12 mouse cellular contexts compared by ENCODE assay signal in the genomic region with DNA sequence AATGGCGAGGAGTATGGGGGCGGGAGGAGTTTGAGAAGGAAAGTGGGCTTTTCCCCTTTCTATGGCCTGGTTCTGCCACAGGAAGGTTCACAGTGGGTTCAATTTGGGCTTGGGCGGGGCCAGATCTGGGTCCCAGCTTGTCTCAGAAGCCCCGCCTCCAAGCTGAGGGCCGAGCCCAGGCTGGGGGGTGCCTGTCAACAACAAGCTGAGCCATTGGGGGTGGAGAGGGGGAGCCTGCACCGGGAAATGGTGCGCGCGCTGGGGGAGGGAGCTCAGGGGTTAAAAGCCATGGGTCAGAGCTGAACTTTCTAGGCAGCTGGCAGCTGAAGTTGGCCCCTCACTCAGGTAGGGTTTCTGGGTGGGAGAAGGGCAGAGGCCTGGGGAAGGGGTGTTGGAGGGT. TPM values are rescaled to one million over a fixed set of nuclear protein-coding genes. Genes with fewer than 3 reads are reported as not detected.
DNase-seq lines count a peak whose midpoint lies in the region; ATAC-seq lines count a peak whose summit lies in the region.
"Had no signal": no experiment of that assay in that cellular context is flagged by ENCODE, and none has a peak within 500 bp of the region (broad histone marks: within the 10 kb centered on the region; RNA-seq: fewer than 3 reads in every experiment).

No protein-coding gene starts in this region.

- H3K36me3 ChIP-seq in intestine, embryonic 14.5 days (ENCODE audit: control insufficient read depth, insufficient read depth, low read length) = no peaks in the 10 kb centered on the region
- H3K36me3 ChIP-seq in intestine, embryonic 15.5 days = no peaks in the 10 kb centered on the region
- no peaks in the 10 kb centered on the region for H3K36me3 ChIP-seq in hindbrain, embryonic 13.5 days
- no peaks in the 10 kb centered on the region for H3K36me3 ChIP-seq in midbrain, embryonic 16.5 days (ENCODE audit: control insufficient read depth, insufficient read depth, low read length)

- H3K9ac ChIP-seq in intestine, embryonic 14.5 days (ENCODE audit: low read length) = no peak overlapping the region
- no peak overlapping the region for H3K9ac ChIP-seq in intestine, embryonic 15.5 days
- H3K9ac ChIP-seq in hindbrain, embryonic 13.5 days = no peak overlapping the region
- H3K9ac ChIP-seq in midbrain, embryonic 16.5 days (ENCODE audit: low read depth, low read length) = no peak overlapping the region

- DNase-seq in intestine, embryonic 14.5 days (ENCODE audit: low spot score) = no peak
- DNase-seq in ZHBTc4 (ENCODE audit: low read depth, low spot score) = peak; percentile 56
- DNase-seq in gastrocnemius, postnatal 36 days = no peak
- no peak for DNase-seq in frontal cortex, postnatal 36 days (ENCODE audit: low spot score in 2 of 2)
- DNase-seq in left cerebral cortex, postnatal 10 days (ENCODE audit: extremely low spot score in 1 of 2, low spot score in 2 of 2) = no peak

- no peak for ATAC-seq in intestine, embryonic 14.5 days (replicated peaks; ENCODE audit: low FRiP score, low TSS enrichment, low read depth)
- ATAC-seq in intestine, embryonic 15.5 days = no peak
- no peak for ATAC-seq in hindbrain, embryonic 13.5 days (ENCODE audit: low FRiP score)
- no peak for ATAC-seq in midbrain, embryonic 16.5 days

- H3K27me3 ChIP-seq in intestine, embryonic 14.5 days (replicated peaks; ENCODE audit: control insufficient read depth, insufficient read depth, low read length) = no peaks in the 10 kb centered on the region
- no peaks in the 10 kb centered on the region for H3K27me3 ChIP-seq in intestine, embryonic 15.5 days (replicated peaks)
- H3K27me3 ChIP-seq in hindbrain, embryonic 13.5 days = peaks cover 14% of the 10 kb centered on the region; the same call in 1 of the 2 replicates
- no peaks in the 10 kb centered on the region; the same call in 1 of the 2 replicates for H3K27me3 ChIP-seq in midbrain, embryonic 16.5 days (ENCODE audit: control insufficient read depth, insufficient read depth, low read depth, low read length)

- H3K4me3 ChIP-seq in intestine, embryonic 14.5 days (ENCODE audit: low read depth, low read length) = no peak overlapping the region
- no peak overlapping the region for H3K4me3 ChIP-seq in intestine, embryonic 15.5 days (replicated peaks)
- H3K4me3 ChIP-seq in hindbrain, embryonic 13.5 days = no peak overlapping the region
- no peak overlapping the region for H3K4me3 ChIP-seq in midbrain, embryonic 16.5 days (ENCODE audit: low read depth, low read length)

- WGBS in intestine, embryonic 14.5 days = 24% methylated on average over 9 of the region's 9 CpGs
- 18% methylated on average over 9 of the region's 9 CpGs for WGBS in intestine, embryonic 15.5 days
- WGBS in hindbrain, embryonic 13.5 days = 2% methylated on average over 9 of the region's 9 CpGs
- 7% methylated on average over 9 of the region's 9 CpGs for WGBS in midbrain, embryonic 16.5 days

- intact Hi-C loops in gastrocnemius, postnatal 36 days (cut with DNase I) = no loop called here
- intact Hi-C loops in left cerebral cortex, postnatal 10 days (cut with DNase I) = no loop called here

- H3K4me2 ChIP-seq in intestine, embryonic 14.5 days (ENCODE audit: low read length) = peak overlapping the region; percentile 6; the same call in 1 of the 2 replicates
- H3K4me2 ChIP-seq in intestine, embryonic 15.5 days (replicated peaks) = no peak overlapping the region
- H3K4me2 ChIP-seq in hindbrain, embryonic 13.5 days = 0 out of 2 replicates have a peak overlapping the region, but pooled peaks have one; percentile 19
- H3K4me2 ChIP-seq in midbrain, embryonic 16.5 days (ENCODE audit: low read length) = 0 out of 2 replicates have a peak overlapping the region, but pooled peaks have one; percentile 12

- H3K4me1 ChIP-seq in intestine, embryonic 14.5 days (replicated peaks; ENCODE audit: control insufficient read depth, insufficient read depth, low read length) = no peaks in the 10 kb centered on the region
- H3K4me1 ChIP-seq in intestine, embryonic 15.5 days (replicated peaks) = 0 out of 2 replicates have a peak, but pooled peaks cover 11% of the 10 kb centered on the region
- peaks cover 7% of the 10 kb centered on the region; the same call in 1 of the 2 replicates for H3K4me1 ChIP-seq in hindbrain, embryonic 13.5 days (replicated peaks)
- no peaks in the 10 kb centered on the region for H3K4me1 ChIP-seq in midbrain, embryonic 16.5 days (ENCODE audit: control insufficient read depth, insufficient read depth, low read length)

- no peaks in the 10 kb centered on the region for H3K9me3 ChIP-seq in intestine, embryonic 14.5 days (ENCODE audit: control insufficient read depth, low read length)
- H3K9me3 ChIP-seq in intestine, embryonic 15.5 days = no peaks in the 10 kb centered on the region
- no peaks in the 10 kb centered on the region for H3K9me3 ChIP-seq in hindbrain, embryonic 13.5 days
- no peaks in the 10 kb centered on the region for H3K9me3 ChIP-seq in midbrain, embryonic 16.5 days (replicated peaks; ENCODE audit: control insufficient read depth, low read length, poor library complexity, severe bottlenecking)

- no peak overlapping the region for H3K27ac ChIP-seq in intestine, embryonic 14.5 days (ENCODE audit: low read depth)
- H3K27ac ChIP-seq in intestine, embryonic 15.5 days = no peak overlapping the region
- no peak overlapping the region for H3K27ac ChIP-seq in hindbrain, embryonic 13.5 days
- no peak overlapping the region for H3K27ac ChIP-seq in midbrain, embryonic 16.5 days (ENCODE audit: low read length)

RNA-seq across cellular contexts. Expression of a gene that starts 0.6 kb away (rescaled TPM):
- 0.86 and 1.2 TPM in 2 replicates for polyA plus RNA-seq in intestine, embryonic 14.5 days (2014; fragmentation: Nextera tagmentation; extraction: Ambion mirVana)
- polyA plus RNA-seq in intestine, embryonic 15.5 days (2015; fragmentation: Nextera tagmentation; extraction: Ambion mirVana) = 0.18 and 0.60 TPM in 2 replicates
- 0.09 and 0.10 TPM in 2 replicates for polyA plus RNA-seq in hindbrain, embryonic 13.5 days (2015; fragmentation: Nextera tagmentation; extraction: Ambion mirVana)
- polyA plus RNA-seq in midbrain, embryonic 16.5 days (2015; fragmentation: Nextera tagmentation; extraction: Ambion mirVana) = 0.19 and 0.20 TPM in 2 replicates
- not detected for total RNA-seq in gastrocnemius, postnatal 36 days (2021)
- total RNA-seq in left cerebral cortex, postnatal 10 days (2021) = not detected
- total RNA-seq: heart, adult 8-10 months; MEL; neutrophil, adult 5-6 weeks had no signal

RNA-seq across cellular contexts. Expression of a gene that starts 22.7 kb away (rescaled TPM):
- polyA plus RNA-seq in intestine, embryonic 14.5 days (2014; fragmentation: Nextera tagmentation; extraction: Ambion mirVana) = 0.26 and 0.39 TPM in 2 replicates
- 0.15 TPM in 1 of 2 replicates, not detected in the other for polyA plus RNA-seq in intestine, embryonic 15.5 days (2015; fragmentation: Nextera tagmentation; extraction: Ambion mirVana)
- not detected in 2 replicates for polyA plus RNA-seq in hindbrain, embryonic 13.5 days (2015; fragmentation: Nextera tagmentation; extraction: Ambion mirVana)
- not detected in 2 replicates for polyA plus RNA-seq in midbrain, embryonic 16.5 days (2015; fragmentation: Nextera tagmentation; extraction: Ambion mirVana)
- total RNA-seq in gastrocnemius, postnatal 36 days (2021) = not detected
- total RNA-seq in left cerebral cortex, postnatal 10 days (2021) = not detected
- total RNA-seq: MEL; neutrophil, adult 5-6 weeks had no signal
- polyA plus RNA-seq: cortical plate, adult 2 months had no signal

RNA-seq across cellular contexts. Expression of a gene that starts 41.1 kb away (rescaled TPM):
- polyA plus RNA-seq in intestine, embryonic 14.5 days (2014; fragmentation: Nextera tagmentation; extraction: Ambion mirVana) = 9.4 and 9.8 TPM in 2 replicates
- 12.7 and 12.8 TPM in 2 replicates for polyA plus RNA-seq in intestine, embryonic 15.5 days (2015; fragmentation: Nextera tagmentation; extraction: Ambion mirVana)
- 20.4 and 21.8 TPM in 2 replicates for polyA plus RNA-seq in hindbrain, embryonic 13.5 days (2015; fragmentation: Nextera tagmentation; extraction: Ambion mirVana)
- 26.4 and 27.8 TPM in 2 replicates for polyA plus RNA-seq in midbrain, embryonic 16.5 days (2015; fragmentation: Nextera tagmentation; extraction: Ambion mirVana)
- total RNA-seq in gastrocnemius, postnatal 36 days (2021) = 1 to 10 TPM; 2.3 TPM
- total RNA-seq in left cerebral cortex, postnatal 10 days (2021) = 10 to 100 TPM; 12.4 TPM

RNA-seq across cellular contexts. Expression of a gene that starts 53.0 kb away (rescaled TPM):
- polyA plus RNA-seq in intestine, embryonic 14.5 days (2014; fragmentation: Nextera tagmentation; extraction: Ambion mirVana) = 1.2 and 1.7 TPM in 2 replicates
- polyA plus RNA-seq in intestine, embryonic 15.5 days (2015; fragmentation: Nextera tagmentation; extraction: Ambion mirVana) = 1.6 and 1.8 TPM in 2 replicates
- polyA plus RNA-seq in hindbrain, embryonic 13.5 days (2015; fragmentation: Nextera tagmentation; extraction: Ambion mirVana) = 0.28 and 0.49 TPM in 2 replicates
- polyA plus RNA-seq in midbrain, embryonic 16.5 days (2015; fragmentation: Nextera tagmentation; extraction: Ambion mirVana) = 0.16 and 0.32 TPM in 2 replicates
- under 1 TPM; 0.13 to 0.89 TPM for total RNA-seq in gastrocnemius, postnatal 36 days (2021)
- 1 to 10 TPM; 1.1 TPM for total RNA-seq in left cerebral cortex, postnatal 10 days (2021)
- total RNA-seq: MEL had no signal

RNA-seq across cellular contexts. Expression of a gene that starts 55.8 kb away (rescaled TPM):
- polyA plus RNA-seq in intestine, embryonic 14.5 days (2014; fragmentation: Nextera tagmentation; extraction: Ambion mirVana) = not detected in 2 replicates
- not detected in 2 replicates for polyA plus RNA-seq in intestine, embryonic 15.5 days (2015; fragmentation: Nextera tagmentation; extraction: Ambion mirVana)
- polyA plus RNA-seq in hindbrain, embryonic 13.5 days (2015; fragmentation: Nextera tagmentation; extraction: Ambion mirVana) = not detected in 2 replicates
- not detected in 2 replicates for polyA plus RNA-seq in midbrain, embryonic 16.5 days (2015; fragmentation: Nextera tagmentation; extraction: Ambion mirVana)
- total RNA-seq in gastrocnemius, postnatal 36 days (2021) = not detected
- not detected for total RNA-seq in left cerebral cortex, postnatal 10 days (2021)
- total RNA-seq: heart, adult 8-10 months; MEL; neutrophil, adult 5-6 weeks had no signal
- polyA plus RNA-seq: cortical plate, adult 2 months had no signal
